Mouse (Mus musculus): ENCODE results near the gene Msh2. TPM values are rescaled to one million over a fixed set of nuclear protein-coding genes. Genes with fewer than 3 reads are reported as not detected.

Gene Msh2
- polyA plus RNA-seq, 1 experiment from 2014 or later, result 61.8 TPM

DNA sequence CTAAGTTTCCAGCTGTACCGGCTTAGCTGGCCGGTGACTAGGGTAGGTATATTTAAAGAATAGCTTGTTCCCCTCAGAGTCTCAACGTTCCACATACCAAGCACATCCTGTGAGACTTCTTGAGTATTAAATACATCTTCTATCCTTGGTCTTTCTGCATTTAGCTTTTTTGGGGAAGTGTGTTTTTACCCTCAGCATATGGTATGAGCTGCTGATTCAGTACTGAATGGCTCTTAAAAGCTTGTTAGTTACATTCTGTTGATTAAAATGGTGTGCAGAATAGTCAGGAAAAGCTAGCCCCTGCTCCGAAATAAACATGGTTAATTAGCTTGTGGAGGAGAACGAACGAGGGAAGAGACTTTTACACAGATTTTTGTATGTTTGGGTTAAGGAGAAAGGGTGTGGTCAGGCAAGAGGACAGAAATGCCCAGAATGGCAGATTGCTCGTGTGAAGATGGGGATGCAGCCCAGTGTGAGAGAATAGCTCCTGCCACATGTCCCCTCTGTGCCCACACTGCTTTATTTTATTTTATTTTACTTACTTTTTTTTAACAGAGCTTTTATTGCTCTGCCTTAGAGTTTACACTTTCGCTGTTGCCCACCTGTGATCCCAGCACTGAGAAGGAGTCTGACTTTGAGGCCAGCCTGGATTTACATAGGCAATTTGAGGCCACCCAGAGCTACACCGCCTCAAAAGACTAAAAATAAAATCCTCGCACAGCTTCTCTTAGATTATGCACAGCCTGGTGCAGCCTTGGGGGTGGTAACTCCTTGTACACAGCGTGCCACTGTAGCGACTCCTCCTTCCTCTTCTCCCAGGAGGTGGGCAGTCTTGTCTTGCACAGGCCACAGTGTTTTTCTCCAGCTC is 54.6 kb downstream of the Msh2 start:
- H3K9ac ChIP-seq, result no peak overlapping the region
- H3K4me1 ChIP-seq, result no peaks in the 10 kb centered on the region
- ATAC-seq (ENCODE audit: insufficient number of reproducible peaks, low FRiP score, low TSS enrichment, low read depth), result no peak
- H3K4me3 ChIP-seq, result no peak overlapping the region
- no peak overlapping the region for H3K27ac ChIP-seq
- 86% methylated on average over 12 of the region's 12 CpGs for WGBS
- no peaks in the 10 kb centered on the region for H3K27me3 ChIP-seq
- H3K4me2 ChIP-seq, result no peak overlapping the region
- no peaks in the 10 kb centered on the region for H3K9me3 ChIP-seq
- peaks cover 32% of the 10 kb centered on the region for H3K36me3 ChIP-seq

DNA sequence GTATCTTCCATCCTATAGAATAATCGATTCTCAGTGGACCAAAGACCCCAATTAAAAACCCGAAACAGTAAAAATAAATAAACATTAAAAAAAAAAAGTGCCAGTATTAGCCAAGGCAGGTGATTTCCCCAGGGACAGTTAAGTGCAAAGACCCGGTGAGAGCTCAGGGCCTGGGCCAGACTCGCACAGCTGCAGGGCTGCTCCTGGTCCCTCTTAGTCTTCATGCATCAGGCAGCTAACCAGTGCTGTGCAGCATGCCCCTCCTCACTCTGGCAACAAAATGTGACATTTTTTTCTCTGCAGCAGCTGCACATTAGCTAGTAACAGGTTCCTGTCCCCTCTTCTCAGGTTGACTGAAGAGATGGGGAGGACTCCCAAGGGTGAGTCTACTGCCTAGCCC is 59.8 kb downstream of the Msh2 start:
- Histone ChIP-seq H3K27me3 (no peaks in the 10 kb centered on the region), H3K27ac (no peak overlapping the region), H3K4me3 (no peak overlapping the region), H3K36me3 (no peaks in the 10 kb centered on the region), H3K9me3 (no peaks in the 10 kb centered on the region), H3K4me1 (peaks cover 2% of the 10 kb centered on the region; the same call in 1 of the 2 replicates), H3K9ac (no peak overlapping the region), H3K4me2 (no peak overlapping the region)
- ATAC-seq (ENCODE audit: insufficient number of reproducible peaks, low FRiP score, low TSS enrichment, low read depth), result no peak
- 62% methylated on average over 4 of the region's 4 CpGs for WGBS

DNA sequence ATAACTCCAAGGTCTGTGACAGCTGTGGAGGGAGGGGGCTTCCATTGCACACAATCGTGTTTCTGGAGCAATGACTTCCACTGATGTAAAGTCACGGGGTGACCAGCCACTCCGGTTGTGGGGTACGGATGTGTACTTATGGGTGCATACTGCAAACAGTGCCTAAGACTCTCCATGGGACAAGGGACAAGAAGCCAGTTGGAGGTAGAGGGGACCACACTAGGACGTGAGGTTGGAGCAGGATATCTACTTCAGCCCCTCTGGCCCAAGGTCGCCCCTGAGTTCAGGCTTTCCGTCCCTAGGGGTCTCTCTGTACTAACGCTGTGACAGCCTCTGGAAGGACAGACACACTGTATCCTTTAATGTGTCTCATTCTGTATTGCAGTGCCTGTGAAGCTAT is 62.3 kb downstream of the Msh2 start:
- ATAC-seq (ENCODE audit: insufficient number of reproducible peaks, low FRiP score, low TSS enrichment, low read depth), result no peak

DNA sequence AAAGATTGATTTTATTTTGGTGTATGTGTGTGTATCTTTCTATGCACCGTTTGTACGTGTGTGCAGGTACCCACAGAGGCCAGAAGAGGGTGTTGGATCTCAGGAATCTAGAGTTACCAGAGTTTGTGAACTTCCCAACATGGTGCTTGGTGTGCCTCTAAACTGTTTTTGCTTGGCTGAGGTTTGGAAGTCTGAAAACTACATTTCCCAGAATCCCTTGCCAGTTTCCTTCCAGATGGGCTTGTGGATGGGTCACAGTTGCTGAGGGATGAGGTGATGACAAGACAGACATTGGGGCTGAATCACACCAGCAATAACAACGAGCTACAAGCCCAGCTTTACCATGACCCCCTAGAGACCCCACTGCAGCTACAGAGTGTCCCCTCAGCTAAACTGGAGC is 65.0 kb downstream of the Msh2 start:
- no peak for ATAC-seq (ENCODE audit: insufficient number of reproducible peaks, low FRiP score, low TSS enrichment, low read depth)
- Histone ChIP-seq H3K9ac (no peak overlapping the region), H3K4me3 (no peak overlapping the region), H3K27ac (no peak overlapping the region), H3K9me3 (no peaks in the 10 kb centered on the region), H3K4me2 (no peak overlapping the region), H3K36me3 (no peaks in the 10 kb centered on the region), H3K4me1 (peaks cover under 1% of the 10 kb centered on the region; the same call in 1 of the 2 replicates), H3K27me3 (no peaks in the 10 kb centered on the region)
- WGBS, result 77% methylated on average over 3 of the region's 3 CpGs

More for the DNA sequence above, 62.3 kb downstream of the Msh2 start:
- 85% methylated on average over 8 of the region's 8 CpGs for WGBS
- no peaks in the 10 kb centered on the region for H3K27me3 ChIP-seq
- H3K27ac ChIP-seq, result no peak overlapping the region
- H3K4me1 ChIP-seq, result peaks cover 2% of the 10 kb centered on the region; the same call in 1 of the 2 replicates
- no peaks in the 10 kb centered on the region for H3K9me3 ChIP-seq
- H3K9ac ChIP-seq, result no peak overlapping the region
- H3K36me3 ChIP-seq, result no peaks in the 10 kb centered on the region
- no peak overlapping the region for H3K4me2 ChIP-seq
- H3K4me3 ChIP-seq, result no peak overlapping the region

DNA sequence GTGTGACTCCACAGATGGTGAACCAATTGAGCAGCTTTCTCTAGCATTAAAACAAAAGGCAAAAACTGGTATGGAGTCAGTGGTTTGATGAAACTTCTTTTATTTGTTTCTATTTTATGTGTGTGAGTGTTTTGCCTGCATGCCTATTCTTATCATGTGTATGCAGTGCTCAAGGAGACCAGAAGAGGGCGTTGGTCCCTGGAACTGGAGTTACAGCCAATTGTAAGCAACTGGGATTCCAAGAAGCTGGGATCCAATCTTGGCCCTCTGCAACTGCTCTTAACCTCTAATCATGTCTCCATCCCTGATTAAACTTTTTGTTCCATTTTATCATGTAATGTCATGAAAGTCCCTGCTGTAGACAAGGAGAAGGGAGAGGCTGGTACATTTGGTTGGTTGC is 67.7 kb downstream of the Msh2 start:
- WGBS, result 35% methylated on average over 1 of the region's 1 CpGs
- no peak for ATAC-seq (ENCODE audit: insufficient number of reproducible peaks, low FRiP score, low TSS enrichment, low read depth)
- no peak overlapping the region for H3K4me3 ChIP-seq

DNA sequence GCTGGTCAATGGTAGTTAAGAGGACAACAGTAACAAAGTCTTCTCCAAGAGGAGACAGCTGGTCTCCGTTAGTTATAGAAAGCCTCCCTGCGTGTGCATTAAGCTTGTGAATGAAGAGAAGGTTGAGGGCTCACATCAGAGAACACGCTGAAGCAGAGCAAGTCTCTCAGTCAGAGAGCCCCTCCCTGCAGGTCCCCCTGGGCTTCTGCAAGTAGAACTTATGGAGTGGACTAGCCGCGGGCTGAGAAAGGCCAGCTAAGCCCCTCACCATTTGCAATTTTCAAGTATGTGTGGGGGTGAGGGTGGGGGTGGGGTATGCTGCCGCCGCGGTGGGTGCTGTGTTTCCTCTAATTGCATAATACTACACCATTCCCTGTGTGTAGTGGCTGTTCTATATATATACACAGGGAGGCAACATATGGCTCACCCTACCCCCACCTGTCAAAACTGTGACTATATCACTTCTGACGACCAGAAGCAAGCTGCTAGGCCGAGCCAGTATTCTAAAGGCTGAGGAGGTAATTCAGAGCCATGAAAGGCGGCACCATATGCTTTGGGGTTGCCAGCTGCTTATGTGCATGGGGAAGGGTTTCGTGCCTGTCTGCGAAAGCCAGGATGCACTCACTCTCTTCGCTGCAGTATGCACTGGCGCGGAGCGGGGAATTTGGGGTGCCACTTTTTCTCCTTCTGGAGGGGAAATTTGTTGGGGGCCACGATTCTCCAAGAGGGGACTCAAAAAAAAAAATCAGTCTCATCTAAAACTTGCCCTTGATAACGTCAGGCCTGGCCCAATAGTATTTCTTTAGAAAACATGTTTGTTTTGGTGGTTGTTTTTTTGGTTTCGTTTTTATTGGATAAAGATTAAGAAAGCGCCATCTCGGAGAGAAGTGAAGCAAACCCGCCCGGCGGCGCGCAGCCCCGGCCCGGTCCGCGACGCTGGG is 73.1 kb downstream of the Msh2 start:
- H3K27ac ChIP-seq, result no peak overlapping the region
- H3K9ac ChIP-seq, result peak overlapping the region; percentile 37
- H3K4me2 ChIP-seq, result peak overlapping the region; percentile 99
- H3K4me1 ChIP-seq, result peaks cover 17% of the 10 kb centered on the region
- no peaks in the 10 kb centered on the region for H3K36me3 ChIP-seq
- H3K4me3 ChIP-seq, result peak overlapping the region; percentile 60
- WGBS, result 8% methylated on average over 32 of the region's 32 CpGs
- peak; percentile 57; the same call in 1 of the 2 replicates for ATAC-seq (ENCODE audit: insufficient number of reproducible peaks, low FRiP score, low TSS enrichment, low read depth)
- H3K9me3 ChIP-seq, result no peaks in the 10 kb centered on the region; the same call in 1 of the 2 replicates
- H3K27me3 ChIP-seq, result peaks cover 56% of the 10 kb centered on the region

More for the DNA sequence above, 67.7 kb downstream of the Msh2 start:
- H3K4me1 ChIP-seq, result no peaks in the 10 kb centered on the region
- no peaks in the 10 kb centered on the region for H3K36me3 ChIP-seq
- no peak overlapping the region for H3K4me2 ChIP-seq
- H3K9ac ChIP-seq, result no peak overlapping the region
- no peaks in the 10 kb centered on the region for H3K9me3 ChIP-seq
- H3K27me3 ChIP-seq, result peaks cover 19% of the 10 kb centered on the region
- H3K27ac ChIP-seq, result no peak overlapping the region

DNA sequence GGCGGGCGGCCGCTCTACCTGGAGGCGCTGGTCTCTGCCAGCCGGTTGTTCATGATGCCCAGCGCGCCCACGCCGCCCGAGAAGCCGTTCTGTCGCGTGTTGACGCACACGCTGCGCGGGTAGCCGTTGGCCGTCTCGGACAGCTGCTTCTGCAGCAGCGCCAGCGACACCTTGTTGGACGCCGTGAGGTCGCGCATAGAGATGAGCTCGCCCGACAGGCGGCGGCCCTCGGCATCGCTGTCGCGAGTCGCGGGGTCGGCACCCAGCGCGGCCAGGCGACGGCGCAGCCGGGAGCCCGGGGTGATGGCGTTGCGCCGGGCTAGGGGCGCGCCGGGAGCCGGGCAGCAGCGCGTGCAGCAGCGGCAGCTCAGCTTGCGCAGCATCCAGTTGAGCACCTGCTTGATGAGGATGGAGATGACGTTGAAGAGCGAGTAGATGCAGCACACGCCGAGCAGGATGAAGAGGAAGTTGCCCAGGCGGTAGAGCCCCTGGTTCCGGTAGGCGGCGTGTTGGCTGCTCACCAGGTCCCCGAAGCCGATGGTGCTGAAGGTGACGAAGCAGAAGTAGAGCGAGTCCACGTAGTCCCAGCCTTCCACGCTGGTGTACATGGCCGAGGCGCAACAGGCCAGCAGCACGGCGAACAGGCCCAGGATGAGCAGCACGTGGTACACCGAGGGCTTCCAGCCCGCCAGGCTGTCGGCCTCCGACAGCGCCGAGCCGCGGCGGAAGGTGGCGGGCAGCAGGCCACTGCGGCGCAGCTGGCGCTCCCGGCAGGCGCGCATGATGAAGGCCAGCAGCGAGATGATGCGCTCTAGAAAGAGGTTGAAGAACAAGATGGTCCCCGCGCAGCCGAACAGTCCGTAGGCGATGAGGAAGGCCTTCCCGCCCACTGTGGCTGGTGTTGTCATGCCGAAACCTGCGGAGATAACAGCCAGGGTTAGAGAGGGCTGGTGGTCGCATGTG is 74.1 kb downstream of the Msh2 start:
- Histone ChIP-seq H3K27ac (no peak overlapping the region), H3K27me3 (peaks cover 56% of the 10 kb centered on the region), H3K4me1 (peaks cover 17% of the 10 kb centered on the region), H3K36me3 (no peaks in the 10 kb centered on the region), H3K9me3 (no peaks in the 10 kb centered on the region; the same call in 1 of the 2 replicates), H3K9ac (peak overlapping the region; percentile 37), H3K4me3 (peak overlapping the region; percentile 60), H3K4me2 (peak overlapping the region; percentile 99)
- ATAC-seq (ENCODE audit: insufficient number of reproducible peaks, low FRiP score, low TSS enrichment, low read depth), result peak; percentile 55; the same call in 1 of the 2 replicates
- 3% methylated on average over 100 of the region's 101 CpGs for WGBS

DNA sequence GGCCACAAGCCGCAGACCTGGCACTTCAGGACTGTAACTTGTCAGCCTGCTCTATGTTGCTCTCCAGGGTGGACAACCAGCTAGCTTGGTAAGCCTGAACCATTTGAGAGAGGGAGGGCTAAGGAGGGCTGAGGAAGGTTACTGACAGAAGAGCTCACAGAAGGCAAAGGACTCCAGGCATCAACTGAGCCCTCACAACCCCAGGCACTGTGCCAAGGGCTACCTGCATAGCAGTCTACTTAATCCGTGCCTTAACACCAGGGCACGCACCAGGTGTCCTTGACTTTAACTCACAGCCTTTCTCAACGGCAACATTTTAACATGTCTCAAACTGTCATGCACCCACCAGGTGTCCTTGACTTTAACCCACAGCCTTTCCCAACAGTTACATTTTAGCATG is 88.2 kb downstream of the Msh2 start:
- WGBS, result 65% methylated on average over 4 of the region's 4 CpGs
- Histone ChIP-seq H3K9ac (no peak overlapping the region), H3K36me3 (no peaks in the 10 kb centered on the region), H3K4me1 (no peaks in the 10 kb centered on the region), H3K4me3 (no peak overlapping the region), H3K4me2 (no peak overlapping the region), H3K27ac (no peak overlapping the region), H3K9me3 (no peaks in the 10 kb centered on the region), H3K27me3 (no peaks in the 10 kb centered on the region)
- ATAC-seq (ENCODE audit: insufficient number of reproducible peaks, low FRiP score, low TSS enrichment, low read depth), result no peak

DNA sequence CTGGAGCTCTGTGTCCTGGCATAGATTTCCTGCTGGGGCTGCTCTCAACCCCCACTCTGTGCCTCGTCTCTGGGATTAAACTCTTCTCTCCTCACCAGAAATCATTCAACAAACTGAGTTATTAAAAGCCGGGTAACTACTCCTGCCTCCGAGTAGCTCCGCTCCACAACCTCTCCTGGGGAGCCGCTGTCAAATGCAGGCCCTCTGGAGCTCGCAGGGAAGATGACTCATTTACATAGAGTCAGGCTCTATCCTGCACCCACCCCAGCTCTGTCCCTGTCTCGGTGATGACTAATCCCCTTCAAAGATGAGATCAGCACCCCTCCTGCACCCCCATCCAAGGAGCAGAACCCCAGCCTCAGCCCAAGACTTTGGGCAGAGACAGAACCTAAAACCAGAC is 91.0 kb downstream of the Msh2 start:
- Histone ChIP-seq H3K9ac (no peak overlapping the region), H3K9me3 (no peaks in the 10 kb centered on the region), H3K27me3 (no peaks in the 10 kb centered on the region), H3K4me1 (no peaks in the 10 kb centered on the region), H3K4me2 (no peak overlapping the region), H3K27ac (no peak overlapping the region), H3K4me3 (no peak overlapping the region), H3K36me3 (no peaks in the 10 kb centered on the region)
- no peak for ATAC-seq (ENCODE audit: insufficient number of reproducible peaks, low FRiP score, low TSS enrichment, low read depth)
- WGBS, result 44% methylated on average over 7 of the region's 7 CpGs

DNA sequence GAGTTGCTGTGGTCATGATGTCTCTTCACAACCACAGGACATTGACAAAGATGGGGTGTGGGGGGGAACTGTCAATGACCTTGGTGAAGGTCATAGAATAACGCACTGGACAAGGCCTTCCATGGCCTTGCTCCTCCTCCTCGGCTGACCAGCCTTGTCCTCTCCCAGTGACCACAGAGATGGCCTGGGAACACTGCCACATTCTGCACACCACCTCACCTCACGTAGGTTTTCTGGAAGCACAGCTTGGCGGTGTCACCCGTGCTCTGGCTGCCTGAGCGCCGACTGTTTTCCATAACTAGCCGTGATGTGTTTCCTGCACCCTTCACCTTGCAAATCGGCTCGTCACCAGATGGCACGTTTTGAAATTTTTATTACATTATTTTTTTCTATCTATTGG is 92.9 kb downstream of the Msh2 start:
- ATAC-seq (ENCODE audit: insufficient number of reproducible peaks, low FRiP score, low TSS enrichment, low read depth), result no peak
- WGBS, result 88% methylated on average over 11 of the region's 11 CpGs
- no peaks in the 10 kb centered on the region for H3K36me3 ChIP-seq

DNA sequence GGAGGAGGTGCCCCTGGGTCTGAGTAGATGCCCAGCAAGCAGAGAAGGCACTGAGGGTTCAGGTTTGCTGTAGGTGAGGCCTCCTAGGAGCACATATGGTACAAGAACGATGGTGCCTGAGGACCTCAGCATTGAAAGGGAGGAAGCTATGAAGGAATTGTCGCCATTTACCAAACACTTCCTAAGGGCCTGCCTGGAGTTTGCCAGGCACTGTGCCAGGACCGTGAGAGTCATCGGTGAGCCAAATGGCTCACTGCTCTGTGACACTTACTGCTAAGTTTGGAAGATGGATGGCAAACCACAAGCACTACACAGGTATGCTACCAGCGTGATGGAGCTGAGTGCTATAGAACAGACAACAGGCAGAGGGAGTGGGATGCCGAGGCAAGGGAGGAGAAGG is 94.8 kb downstream of the Msh2 start:
- Histone ChIP-seq H3K4me3 (no peak overlapping the region), H3K36me3 (no peaks in the 10 kb centered on the region), H3K4me1 (no peaks in the 10 kb centered on the region), H3K4me2 (no peak overlapping the region), H3K9me3 (no peaks in the 10 kb centered on the region), H3K27me3 (no peaks in the 10 kb centered on the region), H3K9ac (no peak overlapping the region), H3K27ac (no peak overlapping the region)
- no peak for ATAC-seq (ENCODE audit: insufficient number of reproducible peaks, low FRiP score, low TSS enrichment, low read depth)
- 83% methylated on average over 6 of the region's 6 CpGs for WGBS

More for the DNA sequence above, 92.9 kb downstream of the Msh2 start:
- Histone ChIP-seq H3K9me3 (no peaks in the 10 kb centered on the region), H3K4me2 (no peak overlapping the region), H3K27me3 (no peaks in the 10 kb centered on the region), H3K9ac (no peak overlapping the region), H3K4me1 (no peaks in the 10 kb centered on the region), H3K27ac (no peak overlapping the region), H3K4me3 (no peak overlapping the region)

All from limb, embryonic 15.5 days (tissue).